Mouse (Mus musculus): ENCODE measurements at regions not wholly inside any gene's neighbourhood (a gene's known extent, or its start where the extent isn't known, plus 50 kb on each side); places are given as distances from the start of the nearest gene placed in this dataset.

DNA sequence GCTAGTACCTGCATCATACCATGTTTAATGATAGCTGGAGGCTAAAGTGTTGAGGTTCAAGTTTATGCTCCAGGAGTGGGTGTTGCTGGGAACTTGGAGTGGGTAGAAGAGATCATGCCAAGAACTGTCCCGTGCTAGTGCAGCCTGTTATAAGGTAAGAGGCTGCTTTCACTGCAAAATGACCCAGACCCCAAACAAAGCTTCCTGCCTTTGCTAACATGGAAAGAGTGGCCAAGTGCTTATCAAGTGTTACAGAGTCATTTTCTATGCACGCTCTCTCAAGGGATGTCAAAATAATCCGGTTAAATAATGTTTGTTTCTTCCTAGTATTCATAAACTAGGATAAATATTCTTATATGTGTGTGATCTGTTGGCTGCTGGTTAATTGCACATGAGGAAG lies 51.4 kb upstream of the Stxbp6 start:
- Histone ChIP-seq H3K27me3 (ENCODE audit: control insufficient read depth, insufficient read depth, low read length) (no peaks in the 10 kb centered on the region), H3K4me3 (ENCODE audit: control insufficient read depth, low read depth, low read length) (no peak overlapping the region), H3K4me1 (ENCODE audit: control insufficient read depth, insufficient read depth, low read length) (no peaks in the 10 kb centered on the region), H3K36me3 (ENCODE audit: control insufficient read depth, insufficient read depth, low read length) (no peaks in the 10 kb centered on the region), H3K27ac (ENCODE audit: control insufficient read depth, insufficient read depth, low read depth, low read length) (no peak overlapping the region)
- TF ChIP-seq CTCF (IDR thresholded peaks at IDR 0.05; ENCODE audit: control insufficient read depth, insufficient read depth, insufficient replicate concordance, low read depth, low read length) (no peak), POLR2A (IDR thresholded peaks at IDR 0.05; ENCODE audit: control insufficient read depth, low read depth, low read length) (no peak)
